In the genomic region with DNA sequence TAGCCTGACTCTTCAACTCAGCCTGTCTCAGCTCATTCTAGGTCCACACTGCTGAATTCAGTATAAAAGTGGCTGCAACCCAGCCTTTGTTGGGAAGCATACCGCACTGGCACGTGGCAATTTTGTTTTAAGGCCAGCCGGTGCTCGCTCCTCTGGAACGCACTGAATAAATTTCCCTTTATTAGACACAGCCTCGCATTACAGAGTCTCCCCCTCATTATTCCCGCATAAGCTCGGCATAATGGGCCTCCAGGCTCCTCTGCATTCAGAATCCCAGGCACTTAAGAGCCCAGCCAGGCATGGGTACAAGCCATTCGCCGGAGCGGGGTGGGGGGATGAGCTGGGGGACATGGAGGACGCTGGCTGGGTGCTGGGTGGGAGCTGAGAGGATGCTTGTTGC, we compare ENCODE assay signal across 12 mouse cellular contexts.
DNase-seq lines count a peak whose midpoint lies in the region; ATAC-seq and TF ChIP-seq lines count a peak whose summit lies in the region.
"Had no signal": no experiment of that assay in that cellular context is flagged by ENCODE, and none has a peak within 500 bp of the region (broad histone marks: within the 10 kb centered on the region; RNA-seq: fewer than 3 reads in every experiment).

No protein-coding gene starts in this region.

- DNase-seq in left cerebral cortex, adult 2 months (ENCODE audit: extremely low spot score in 1 of 2, low spot score in 2 of 2), result no peak
- DNase-seq in left cerebral cortex, adult 11 months (ENCODE audit: low spot score), result no peak
- DNase-seq in gastrocnemius, postnatal 4 days (ENCODE audit: low spot score in 2 of 2), result no peak
- no peak for DNase-seq in cerebellum, adult 9-10 months
- DNase-seq in urinary bladder, adult 2 months (ENCODE audit: low spot score), result no peak
- DNase-seq: kidney, postnatal 10 days; liver, embryonic 13.5 days; right cerebral cortex, postnatal 25 days had no signal

- no peaks in the 10 kb centered on the region for H3K27me3 ChIP-seq in embryonic facial prominence, embryonic 15.5 days
- no peaks in the 10 kb centered on the region for H3K27me3 ChIP-seq in hindbrain, embryonic 16.5 days (replicated peaks; ENCODE audit: control insufficient read depth, insufficient read depth, low read length)
- H3K27me3 ChIP-seq in neural tube, embryonic 13.5 days, result no peaks in the 10 kb centered on the region; the same call in none of the 2 replicates
- H3K27me3 ChIP-seq: liver, embryonic 13.5 days had no signal

- peak overlapping the region; percentile 78 for H3K27ac ChIP-seq in left cerebral cortex, adult 2 months
- peak overlapping the region; percentile 17; the same call in 1 of the 2 replicates for H3K27ac ChIP-seq in embryonic facial prominence, embryonic 15.5 days (replicated peaks)
- peak overlapping the region; percentile 73 for H3K27ac ChIP-seq in hindbrain, embryonic 16.5 days (ENCODE audit: low read depth, low read length)
- peak overlapping the region; percentile 84 for H3K27ac ChIP-seq in neural tube, embryonic 13.5 days (replicated peaks)
- H3K27ac ChIP-seq: heart, embryonic 13.5 days; liver, embryonic 13.5 days had no signal

- intact Hi-C loops in left cerebral cortex, adult 2 months (cut with DNase I), result no loop called here

- no peak overlapping the region for H3K4me3 ChIP-seq in left cerebral cortex, adult 2 months
- no peak overlapping the region for H3K4me3 ChIP-seq in embryonic facial prominence, embryonic 15.5 days (replicated peaks)
- H3K4me3 ChIP-seq in hindbrain, embryonic 16.5 days (ENCODE audit: low read length), result no peak overlapping the region
- no peak overlapping the region for H3K4me3 ChIP-seq in neural tube, embryonic 13.5 days
- H3K4me3 ChIP-seq: heart, embryonic 13.5 days; liver, embryonic 13.5 days had no signal

- H3K4me1 ChIP-seq in embryonic facial prominence, embryonic 15.5 days, result peaks cover 37% of the 10 kb centered on the region
- peaks cover 17% of the 10 kb centered on the region for H3K4me1 ChIP-seq in hindbrain, embryonic 16.5 days (ENCODE audit: control insufficient read depth, insufficient read depth, low read depth, low read length)
- H3K4me1 ChIP-seq in neural tube, embryonic 13.5 days (replicated peaks), result peaks cover 51% of the 10 kb centered on the region
- H3K4me1 ChIP-seq: liver, embryonic 13.5 days had no signal

- no peaks in the 10 kb centered on the region for H3K36me3 ChIP-seq in embryonic facial prominence, embryonic 15.5 days
- no peaks in the 10 kb centered on the region for H3K36me3 ChIP-seq in hindbrain, embryonic 16.5 days (ENCODE audit: control insufficient read depth, insufficient read depth, low read length)
- no peaks in the 10 kb centered on the region for H3K36me3 ChIP-seq in neural tube, embryonic 13.5 days
- H3K36me3 ChIP-seq: heart, embryonic 13.5 days; liver, embryonic 13.5 days had no signal

- no peak overlapping the region for H3K9ac ChIP-seq in embryonic facial prominence, embryonic 15.5 days
- H3K9ac ChIP-seq in hindbrain, embryonic 16.5 days (ENCODE audit: low read depth, low read length), result peak overlapping the region; percentile 44
- H3K9ac ChIP-seq in neural tube, embryonic 13.5 days, result peak overlapping the region; percentile 46
- H3K9ac ChIP-seq: heart, embryonic 13.5 days; liver, embryonic 13.5 days had no signal

- TF ChIP-seq CTCF in left cerebral cortex, adult 2 months (IDR thresholded peaks at IDR 0.05), result no peak

- H3K9me3 ChIP-seq in embryonic facial prominence, embryonic 15.5 days (replicated peaks), result no peaks in the 10 kb centered on the region
- H3K9me3 ChIP-seq in hindbrain, embryonic 16.5 days (ENCODE audit: control insufficient read depth, low read length), result no peaks in the 10 kb centered on the region
- no peaks in the 10 kb centered on the region for H3K9me3 ChIP-seq in neural tube, embryonic 13.5 days
- H3K9me3 ChIP-seq: heart, embryonic 13.5 days; liver, embryonic 13.5 days had no signal

- H3K4me2 ChIP-seq in embryonic facial prominence, embryonic 15.5 days (replicated peaks), result no peak overlapping the region
- H3K4me2 ChIP-seq in hindbrain, embryonic 16.5 days (ENCODE audit: low read length), result no peak overlapping the region
- no peak overlapping the region for H3K4me2 ChIP-seq in neural tube, embryonic 13.5 days
- H3K4me2 ChIP-seq: heart, embryonic 13.5 days; liver, embryonic 13.5 days had no signal

- 38% methylated on average over 12 of the region's 12 CpGs for WGBS in embryonic facial prominence, embryonic 15.5 days
- WGBS in hindbrain, embryonic 16.5 days, result 15% methylated on average over 12 of the region's 12 CpGs
- 27% methylated on average over 12 of the region's 12 CpGs for WGBS in neural tube, embryonic 13.5 days

- no peak for ATAC-seq in embryonic facial prominence, embryonic 15.5 days (ENCODE audit: insufficient number of reproducible peaks, low FRiP score, low TSS enrichment, low read depth)
- ATAC-seq in hindbrain, embryonic 16.5 days, result peak; percentile 81
- ATAC-seq in neural tube, embryonic 13.5 days (ENCODE audit: low read depth), result peak; percentile 90

Comparison
In these comparisons a context has a peak if more than half of its experiments do, and no peak if none do; other contexts are left out.
1. H3K27ac ChIP-seq: peak in every context shown above with its lines; median percentile 84 in neural tube, embryonic 13.5 days; 78 in left cerebral cortex, adult 2 months; 73 in hindbrain, embryonic 16.5 days; 17 in embryonic facial prominence, embryonic 15.5 days.